Mouse (Mus musculus) urinary bladder, adult 2 months (tissue): ENCODE data around the gene Rsph3b. TPM values are rescaled to one million over a fixed set of nuclear protein-coding genes. Genes with fewer than 3 reads are reported as not detected.
A peak's percentile ranks its signal among the peaks of the same experiment; 100 is the strongest.

ENCODE experiments used
- DNase-seq: peaks from one replicate; pipeline ENCODE4 v3.0.0; 2022; ENCODE audit warnings: low spot score
- polyA plus RNA-seq: library from polyadenylated mRNA; depleted of rRNA; stranded (reverse); fragments of >200 nt; gene quantifications from 2 replicates; pipeline ENCODE4 v1.2.3, GENCODE M21; 2012; rRNA removed

Gene Rsph3b
- polyA plus RNA-seq, 1 experiment, result 32.8 TPM

DNA sequence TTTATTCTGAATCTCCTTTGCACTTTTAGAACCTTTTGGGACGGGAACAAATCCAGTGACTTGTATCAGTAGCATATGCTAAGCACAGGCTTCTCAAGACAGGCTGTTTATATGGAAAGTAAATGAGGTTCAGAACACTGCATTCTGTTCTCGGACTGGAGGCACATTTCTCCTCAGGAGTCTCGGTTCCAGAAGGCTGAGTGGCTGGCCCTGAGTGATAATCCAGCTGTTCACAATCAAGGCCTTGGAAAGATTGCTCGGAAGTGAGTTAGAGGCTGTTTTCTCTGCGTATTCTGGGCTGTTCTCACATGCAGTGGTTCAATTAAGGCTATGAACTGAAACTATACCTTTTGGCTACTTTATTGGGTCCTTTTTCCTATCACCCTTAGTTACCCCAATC lies 82.9 kb downstream of the Rsph3b start:
- DNase-seq, result no peak

- DNase-seq, result no peak
Measured at GRCm38 (mm10) chr17:6864869-6865268, 83.6 kb downstream of the Rsph3b start.

DNA sequence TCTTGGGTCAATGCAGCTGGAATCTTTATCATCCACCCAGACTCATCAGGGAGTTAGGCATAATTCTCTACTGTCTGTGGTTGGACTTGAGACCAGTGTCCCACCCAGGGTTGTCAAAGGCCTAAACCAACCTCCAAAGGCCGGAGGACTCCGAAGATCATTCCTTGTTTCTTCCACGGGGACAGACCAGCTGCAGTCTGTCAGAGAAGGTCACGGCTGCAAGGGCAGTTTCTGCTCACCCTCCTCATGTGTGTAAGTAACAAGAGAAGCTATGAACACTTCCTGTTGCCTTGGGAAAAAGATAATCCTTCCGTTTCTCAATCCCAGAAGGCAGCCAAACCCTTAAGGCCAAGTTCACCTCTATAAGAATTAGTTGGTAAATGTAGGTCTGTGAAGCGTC lies 85.0 kb downstream of the Rsph3b start:
- no peak for DNase-seq

DNA sequence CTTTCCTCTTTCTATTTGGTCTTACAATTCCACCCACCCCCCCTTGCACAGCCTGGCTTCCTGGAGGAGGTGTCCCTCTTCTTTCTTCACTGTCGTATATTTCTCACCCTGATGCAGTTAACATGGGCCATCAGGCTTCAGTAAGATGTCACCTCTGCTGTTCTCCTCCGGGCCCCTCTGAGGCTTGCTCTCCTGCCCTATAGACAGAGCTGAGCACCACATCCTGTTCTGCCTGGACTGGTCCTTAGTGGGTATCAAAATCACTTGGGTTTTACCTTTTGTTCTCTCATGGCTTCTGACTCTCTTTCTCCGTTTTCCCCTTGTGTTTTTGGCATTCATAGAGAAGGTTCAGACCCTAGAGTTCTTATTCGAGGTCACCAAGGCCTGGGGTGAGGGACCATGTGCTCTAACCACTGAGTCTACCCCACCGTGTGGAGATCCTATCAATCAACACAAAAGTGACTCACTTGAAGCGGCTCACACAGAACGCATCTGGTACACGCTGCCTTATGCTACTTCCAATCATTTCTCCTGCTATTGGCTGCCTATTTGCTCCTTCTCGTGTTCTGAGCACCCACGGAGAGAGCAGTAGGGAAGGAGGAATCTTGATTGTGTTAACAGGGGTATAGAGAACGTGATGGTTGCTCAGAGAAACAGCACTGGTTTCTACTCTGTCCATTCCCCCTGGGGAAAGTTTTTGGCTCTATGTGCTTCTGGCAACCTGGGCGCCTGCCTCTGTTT lies 86.3 kb downstream of the Rsph3b start:
- no peak for DNase-seq

- DNase-seq, result peak; percentile 35
Measured at GRCm38 (mm10) chr17:6861181-6862039, 87.1 kb downstream of the Rsph3b start.

GRCm38 (mm10) chr17:6860491-6860897 lies 88.0 kb downstream of the Rsph3b start:
- no peak for DNase-seq

DNA sequence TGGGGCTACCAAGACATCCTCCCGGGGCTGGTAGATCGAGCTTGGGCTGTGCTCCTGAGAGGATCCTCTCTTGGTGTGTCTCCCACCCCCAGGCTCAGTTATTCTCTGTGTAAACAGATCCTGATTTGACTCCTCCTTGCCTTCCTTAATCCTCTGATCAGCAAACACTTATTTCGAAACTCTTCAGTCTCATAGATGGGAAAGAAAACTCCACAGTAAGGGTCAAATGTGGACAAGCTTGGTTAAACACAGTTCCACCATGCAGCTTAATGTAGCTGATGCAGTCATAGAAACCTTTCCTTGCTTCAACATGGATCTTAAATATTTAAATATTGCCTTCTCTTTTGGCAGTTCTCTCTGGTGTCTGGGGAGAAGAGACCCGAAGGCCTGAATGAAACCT lies 88.4 kb downstream of the Rsph3b start:
- no peak for DNase-seq

Other genes with a start within 250 kb of the Rsph3b start
- 104 and 106 TPM in 2 replicates for gene Ezr, start 165.9 kb downstream of the Rsph3b start, polyA plus RNA-seq
- 21.2 and 28.1 TPM in 2 replicates for gene Tagap1, start 12.5 kb upstream of the Rsph3b start, polyA plus RNA-seq
- gene Rnaset2b, start 22.0 kb upstream of the Rsph3b start, polyA plus RNA-seq, result 266 TPM in 2 replicates
- gene Gm49721, start 30.2 kb upstream of the Rsph3b start, polyA plus RNA-seq, result 0.28 and 0.31 TPM in 2 replicates
- not detected in 2 replicates for gene Gm1604a, start 76.9 kb upstream of the Rsph3b start, polyA plus RNA-seq
- 4.9 and 6.5 TPM in 2 replicates for gene Rps6ka2, start 221.4 kb upstream of the Rsph3b start, polyA plus RNA-seq